Mouse (Mus musculus): ENCODE data around the gene Hivep2. TPM values are rescaled to one million over a fixed set of nuclear protein-coding genes. Genes with fewer than 3 reads are reported as not detected.

Gene Hivep2
- polyA plus RNA-seq, 1 experiment from 2014 or later, result 7.9 TPM

DNA sequence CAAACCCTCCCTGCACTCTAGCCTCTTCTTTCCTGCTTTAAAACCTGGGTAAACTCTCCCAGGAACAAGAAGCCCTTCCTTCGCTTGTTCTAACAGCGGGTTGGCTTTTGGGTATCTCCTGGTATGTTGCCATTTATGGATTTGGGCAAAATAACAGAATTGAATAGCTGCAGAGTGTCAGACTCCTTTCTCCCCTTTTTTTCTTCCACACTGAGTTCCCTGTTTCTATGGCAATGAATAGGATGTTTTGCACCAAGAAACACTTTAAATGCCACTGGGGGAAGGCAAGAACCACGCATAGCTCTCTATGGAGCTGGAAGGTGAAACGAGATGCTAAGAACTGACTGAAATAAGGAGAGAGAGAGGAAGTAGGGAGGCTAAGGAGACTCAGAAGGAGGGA lies 227.8 kb downstream of the Hivep2 start:
- Histone ChIP-seq H3K36me3 (no peaks in the 10 kb centered on the region), H3K4me1 (peaks cover 6% of the 10 kb centered on the region)

DNA sequence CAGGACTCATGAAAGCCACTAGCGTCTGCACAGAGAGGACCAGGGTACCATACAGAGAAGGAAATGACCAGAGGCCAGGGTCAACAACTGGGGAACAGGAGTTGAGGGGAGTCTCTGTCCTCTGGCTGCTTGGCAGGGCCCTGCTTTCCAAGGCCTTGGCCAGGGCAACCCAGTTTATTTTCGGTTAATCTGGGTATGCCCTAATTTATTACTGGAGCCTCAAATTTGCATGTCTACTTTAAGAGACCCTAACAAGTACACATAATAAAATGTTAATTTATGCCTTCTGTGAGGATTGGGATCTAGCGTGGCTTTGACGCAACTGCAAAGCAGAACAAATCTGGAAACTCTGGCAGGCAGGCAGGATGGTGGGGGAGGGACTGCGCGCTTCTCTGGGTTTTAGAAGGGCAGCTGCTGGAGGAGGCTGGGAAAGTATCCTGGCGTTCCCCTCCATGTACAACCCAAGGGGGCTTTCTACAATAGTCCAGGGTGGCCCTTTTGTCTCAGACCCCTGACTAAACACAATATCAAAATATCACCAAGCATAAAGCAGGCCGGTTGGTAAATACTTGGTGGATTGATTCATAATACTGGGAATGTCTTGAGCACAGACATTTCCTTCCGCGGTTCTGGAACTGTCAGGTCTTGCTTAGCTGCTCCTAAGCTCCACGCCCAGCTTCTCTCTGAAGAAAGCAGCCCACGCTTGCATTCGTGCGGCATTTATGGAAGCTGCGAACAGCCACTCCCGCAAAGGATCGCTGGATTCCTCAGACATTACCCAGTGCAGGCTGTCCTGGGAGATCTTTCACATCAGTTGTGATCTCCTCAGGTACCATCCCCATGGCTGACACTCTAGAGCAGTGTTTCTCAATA lies 230.1 kb downstream of the Hivep2 start:
- no peaks in the 10 kb centered on the region for H3K9me3 ChIP-seq
- no peak overlapping the region for H3K9ac ChIP-seq
- no peak overlapping the region for H3K27ac ChIP-seq
- H3K4me2 ChIP-seq, result no peak overlapping the region
- no peaks in the 10 kb centered on the region for H3K36me3 ChIP-seq
- peaks cover 6% of the 10 kb centered on the region for H3K4me1 ChIP-seq
- WGBS, result 62% methylated on average over 17 of the region's 17 CpGs
- no peak for ATAC-seq (ENCODE audit: insufficient number of reproducible peaks, low FRiP score, low TSS enrichment, low read depth)
- no peak overlapping the region for H3K4me3 ChIP-seq
- no peaks in the 10 kb centered on the region for H3K27me3 ChIP-seq

More for the DNA sequence above, 227.8 kb downstream of the Hivep2 start:
- no peaks in the 10 kb centered on the region for H3K9me3 ChIP-seq
- no peak for ATAC-seq (ENCODE audit: insufficient number of reproducible peaks, low FRiP score, low TSS enrichment, low read depth)
- WGBS, result 78% methylated on average over 4 of the region's 4 CpGs
- no peaks in the 10 kb centered on the region for H3K27me3 ChIP-seq
- H3K9ac ChIP-seq, result no peak overlapping the region
- H3K4me3 ChIP-seq, result no peak overlapping the region
- H3K27ac ChIP-seq, result no peak overlapping the region
- H3K4me2 ChIP-seq, result no peak overlapping the region

DNA sequence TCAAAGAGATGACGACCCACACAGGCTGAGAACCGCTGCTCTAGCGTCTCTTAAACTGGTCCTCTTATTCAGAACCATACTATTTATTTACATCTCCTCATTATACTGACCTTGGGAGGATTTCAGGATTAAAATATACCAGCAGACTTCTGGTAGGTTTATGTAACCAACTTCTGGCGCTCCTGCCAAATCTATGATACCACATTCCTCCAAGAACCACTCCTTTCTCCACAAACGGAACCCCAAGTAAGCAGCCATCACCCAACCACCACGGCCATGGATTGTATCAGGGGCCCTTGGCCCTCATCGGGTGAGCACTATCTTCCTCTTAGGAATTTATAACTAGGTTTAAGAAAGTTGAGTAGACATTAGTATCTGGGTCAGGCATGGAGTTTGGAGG lies 230.9 kb downstream of the Hivep2 start:
- Histone ChIP-seq H3K4me3 (no peak overlapping the region), H3K4me1 (peaks cover 6% of the 10 kb centered on the region), H3K9me3 (no peaks in the 10 kb centered on the region), H3K27ac (no peak overlapping the region), H3K4me2 (no peak overlapping the region), H3K27me3 (no peaks in the 10 kb centered on the region), H3K36me3 (no peaks in the 10 kb centered on the region), H3K9ac (no peak overlapping the region)
- ATAC-seq (ENCODE audit: insufficient number of reproducible peaks, low FRiP score, low TSS enrichment, low read depth), result no peak
- 81% methylated on average over 7 of the region's 7 CpGs for WGBS

DNA sequence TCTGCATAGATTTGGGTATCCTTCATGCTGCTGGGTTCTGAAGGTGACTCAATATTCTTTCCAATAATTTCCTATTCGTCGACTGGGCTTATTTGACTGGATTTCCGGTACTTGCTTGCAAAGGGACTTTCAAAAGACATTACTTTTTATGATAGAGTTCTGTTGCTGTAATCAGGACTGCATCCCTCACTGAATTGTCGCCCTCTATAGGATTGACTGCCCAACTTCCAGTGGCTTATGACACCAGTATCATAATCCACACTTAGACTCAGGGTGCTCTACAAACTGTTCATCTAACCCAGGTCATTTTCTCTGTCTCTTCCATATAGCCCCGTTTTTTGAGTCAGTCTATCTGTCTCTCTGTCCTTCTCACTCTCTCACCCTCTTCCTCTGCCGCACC lies 231.4 kb downstream of the Hivep2 start:
- Histone ChIP-seq H3K9me3 (no peaks in the 10 kb centered on the region), H3K36me3 (no peaks in the 10 kb centered on the region), H3K4me2 (no peak overlapping the region), H3K9ac (no peak overlapping the region), H3K27me3 (no peaks in the 10 kb centered on the region), H3K4me3 (no peak overlapping the region), H3K4me1 (peaks cover 6% of the 10 kb centered on the region), H3K27ac (no peak overlapping the region)
- WGBS, result 69% methylated on average over 6 of the region's 6 CpGs
- no peak for ATAC-seq (ENCODE audit: insufficient number of reproducible peaks, low FRiP score, low TSS enrichment, low read depth)

DNA sequence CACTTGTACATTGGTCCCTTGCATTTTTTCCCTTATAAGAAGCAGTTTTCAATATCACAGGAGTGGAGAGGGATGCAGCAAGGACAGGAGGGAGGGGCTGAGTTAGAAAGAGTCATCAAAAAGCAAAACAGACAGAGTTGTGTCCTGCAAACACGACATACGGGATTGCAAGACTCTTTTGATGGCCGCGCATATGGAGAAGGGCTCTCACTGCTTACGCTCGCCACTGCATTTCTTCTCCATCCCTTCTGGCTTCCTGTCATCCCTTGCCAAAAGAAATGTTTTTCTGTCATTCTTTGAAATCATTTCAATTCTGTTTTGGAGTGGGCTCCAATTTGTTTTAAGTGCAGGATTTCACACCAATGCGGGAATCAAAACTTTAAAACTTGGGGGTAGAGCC lies 233.5 kb downstream of the Hivep2 start:
- Histone ChIP-seq H3K9me3 (no peaks in the 10 kb centered on the region), H3K4me1 (peaks cover 6% of the 10 kb centered on the region), H3K4me2 (no peak overlapping the region), H3K36me3 (no peaks in the 10 kb centered on the region), H3K27me3 (no peaks in the 10 kb centered on the region), H3K9ac (no peak overlapping the region), H3K4me3 (no peak overlapping the region), H3K27ac (no peak overlapping the region)
- no peak for ATAC-seq (ENCODE audit: insufficient number of reproducible peaks, low FRiP score, low TSS enrichment, low read depth)
- 79% methylated on average over 7 of the region's 7 CpGs for WGBS

DNA sequence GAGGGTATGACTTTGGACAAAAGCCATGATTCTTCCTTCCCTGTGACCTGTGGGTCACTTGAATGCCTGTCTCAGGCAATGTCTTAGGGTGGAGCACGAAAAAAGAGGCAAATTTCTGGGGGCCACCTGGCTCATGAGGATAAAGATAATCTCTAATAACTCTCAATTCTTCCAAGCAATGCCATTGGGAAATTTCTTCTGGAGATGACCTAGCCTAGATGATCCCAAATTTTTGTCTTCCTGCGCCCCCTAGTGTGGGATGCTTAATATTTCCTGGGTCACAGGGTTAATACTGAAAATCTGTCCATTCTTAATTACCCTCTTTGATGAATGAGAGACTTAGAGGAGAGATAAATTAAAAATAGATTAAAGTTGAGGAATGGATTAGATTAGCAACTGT lies 234.4 kb downstream of the Hivep2 start:
- Histone ChIP-seq H3K36me3 (no peaks in the 10 kb centered on the region), H3K27ac (no peak overlapping the region), H3K4me2 (no peak overlapping the region), H3K4me1 (peaks cover 6% of the 10 kb centered on the region), H3K9me3 (no peaks in the 10 kb centered on the region), H3K4me3 (no peak overlapping the region), H3K27me3 (no peaks in the 10 kb centered on the region), H3K9ac (no peak overlapping the region)
- no peak for ATAC-seq (ENCODE audit: insufficient number of reproducible peaks, low FRiP score, low TSS enrichment, low read depth)
- whole genome bisulfite sequencing, result 6% methylated on average over 2 of the region's 2 CpGs

Other genes with a start within 250 kb of the Hivep2 start
- 27.6 and 33.8 TPM in 2 replicates for gene Aig1, start 97.1 kb upstream of the Hivep2 start, polyA plus RNA-seq (2015; fragmentation: Nextera tagmentation; extraction: Ambion mirVana)

Data from limb, embryonic 15.5 days (tissue).